Mouse (Mus musculus) brain, adult 2 months (tissue): ENCODE results near the gene Znrf4.

Experiments used
- DNase-seq: peaks from one replicate; pipeline ENCODE4 v3.0.0; 2011; ENCODE audit warnings: low read depth, low spot score

The Znrf4 gene

GRCm38 (mm10) chr17:56512310-56512709, at the start of gene Znrf4:
Gene Znrf4, minus strand, starts transcription at chr17:56512431.
- no peak for DNase-seq

GRCm38 (mm10) chr17:56561866-56562265, 49.6 kb upstream of the Znrf4 start:
- no peak for DNase-seq

- DNase-seq: no peak
These were observed 47.9 kb upstream of the Znrf4 start for GRCm38 (mm10) chr17:56560131-56560530.

DNA sequence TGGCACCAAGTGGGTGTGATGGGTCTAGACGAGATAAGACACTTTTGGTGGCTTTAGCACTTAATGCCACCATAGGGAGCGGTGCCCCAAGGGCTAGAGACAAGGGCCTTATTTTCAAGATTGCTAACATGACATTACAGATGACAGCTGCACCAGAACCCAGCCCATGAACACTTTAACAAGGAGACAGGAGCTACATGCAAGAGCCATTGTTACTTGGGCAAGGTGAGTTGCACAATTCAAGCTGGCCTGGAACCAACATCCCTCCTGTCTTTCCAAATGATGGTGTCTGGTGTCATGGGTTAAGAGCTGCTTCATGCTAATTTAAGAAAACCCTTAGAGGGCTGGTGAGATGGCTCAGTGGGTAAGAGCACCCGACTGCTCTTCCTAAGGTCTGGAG, 47.2 kb upstream of the Znrf4 start:
- DNase-seq: no peak

DNA sequence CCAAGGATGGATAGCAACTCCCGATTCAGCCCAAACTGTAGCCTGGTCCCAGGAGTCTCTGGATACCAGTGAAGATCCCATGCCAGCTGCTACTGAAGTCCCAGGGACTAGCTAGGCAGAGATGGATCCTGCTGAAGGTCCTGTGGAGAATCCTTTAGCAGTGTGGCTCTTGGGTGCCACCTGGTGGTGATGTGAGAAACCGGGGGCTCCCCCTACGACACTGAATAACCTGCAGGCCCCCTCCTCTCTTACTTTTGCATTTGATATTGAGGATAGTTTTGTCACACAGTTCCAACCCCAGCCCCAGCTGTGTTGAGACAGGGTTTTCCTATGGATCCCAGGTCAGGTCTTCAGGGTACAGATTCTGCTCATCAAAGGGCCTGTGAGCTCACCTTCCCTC, 46.2 kb upstream of the Znrf4 start:
- peak; percentile 82 for DNase-seq

DNA sequence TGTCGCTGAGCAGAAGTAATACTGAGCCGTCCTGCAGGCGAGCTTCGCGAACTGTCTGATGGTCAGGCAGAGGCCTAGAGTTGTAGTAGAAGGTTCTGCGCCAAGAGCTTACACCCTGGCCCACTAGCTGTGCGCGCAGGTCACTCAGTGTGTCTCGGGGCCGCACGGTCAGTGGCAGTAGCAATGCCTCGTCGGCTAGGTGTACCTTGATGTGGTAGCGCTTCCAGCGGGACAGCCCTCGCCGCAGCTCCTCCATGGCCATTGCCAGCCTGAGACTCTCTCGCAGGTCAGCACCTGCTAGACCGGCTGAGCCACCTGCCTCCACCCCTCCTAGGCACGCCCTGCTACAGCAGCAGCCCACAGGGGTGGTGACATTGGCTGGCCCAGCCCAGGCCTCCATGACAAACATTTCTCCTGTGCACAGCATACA, 41.9 kb upstream of the Znrf4 start, which contains the start of gene Gm20219:
Gm20219 (minus strand) TSS at position 266 of the 430 bp plus-strand sequence.
- DNase-seq: no peak

- peak; percentile 87 for DNase-seq
These were observed 40.6 kb upstream of the Znrf4 start for GRCm38 (mm10) chr17:56552781-56553363.

- DNase-seq: peak; percentile 49
These were observed 39.8 kb upstream of the Znrf4 start for GRCm38 (mm10) chr17:56551841-56552581.

- DNase-seq: no peak
These were observed 38.7 kb upstream of the Znrf4 start for GRCm38 (mm10) chr17:56550784-56551475.

DNA sequence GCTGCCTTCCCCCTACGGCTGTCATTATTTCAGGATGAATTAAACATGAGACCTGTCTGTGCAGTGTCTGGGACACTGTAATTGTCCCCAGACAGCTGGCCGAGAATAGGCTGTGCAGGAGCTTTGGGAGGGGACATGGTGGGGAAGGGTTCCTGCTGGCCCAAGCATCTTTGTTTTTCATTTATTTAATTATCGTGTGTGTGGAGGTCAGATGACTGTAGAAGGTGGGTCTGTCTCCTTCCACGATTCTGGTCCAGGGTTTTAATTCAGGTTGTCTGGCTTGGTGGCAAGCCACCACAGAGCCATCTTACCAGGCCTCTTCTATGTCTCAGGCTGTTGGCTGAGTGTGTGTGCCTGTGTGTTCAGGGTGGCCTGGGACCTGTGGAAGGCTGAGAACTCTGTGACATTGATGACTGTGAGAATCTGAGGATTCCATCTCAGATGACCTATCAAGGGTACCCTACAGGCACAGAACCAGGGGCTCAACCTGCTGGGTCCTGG, 36.4 kb upstream of the Znrf4 start:
- DNase-seq: no peak

GRCm38 (mm10) chr17:56547846-56548604, 35.8 kb upstream of the Znrf4 start:
- DNase-seq: peak; percentile 40

- peak; percentile 97 for DNase-seq
These were observed 35.0 kb upstream of the Znrf4 start for GRCm38 (mm10) chr17:56547116-56547845.

DNA sequence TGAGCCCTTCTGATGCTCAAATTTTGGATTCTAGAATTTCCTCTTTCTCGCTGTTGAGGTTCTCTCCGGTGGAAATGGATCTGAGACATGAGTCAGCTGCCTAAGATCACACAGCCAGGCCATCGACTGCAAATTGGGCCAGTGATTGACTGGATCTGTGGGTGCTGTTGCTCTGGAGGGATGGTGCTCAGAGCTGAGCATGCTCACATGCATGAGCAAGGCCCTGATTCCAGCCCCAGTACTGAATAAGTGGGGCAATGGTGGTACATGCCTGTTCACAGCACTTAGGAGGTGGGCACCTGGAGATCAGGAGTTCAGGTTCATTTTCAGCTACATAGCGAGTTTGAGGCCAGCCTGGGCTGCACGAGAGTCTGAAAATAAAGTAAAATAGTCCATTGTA, 34.3 kb upstream of the Znrf4 start:
- DNase-seq: peak; percentile 45

GRCm38 (mm10) chr17:56545945-56546344, 33.7 kb upstream of the Znrf4 start:
- no peak for DNase-seq

GRCm38 (mm10) chr17:56544699-56545387, 32.6 kb upstream of the Znrf4 start:
- no peak for DNase-seq

DNA sequence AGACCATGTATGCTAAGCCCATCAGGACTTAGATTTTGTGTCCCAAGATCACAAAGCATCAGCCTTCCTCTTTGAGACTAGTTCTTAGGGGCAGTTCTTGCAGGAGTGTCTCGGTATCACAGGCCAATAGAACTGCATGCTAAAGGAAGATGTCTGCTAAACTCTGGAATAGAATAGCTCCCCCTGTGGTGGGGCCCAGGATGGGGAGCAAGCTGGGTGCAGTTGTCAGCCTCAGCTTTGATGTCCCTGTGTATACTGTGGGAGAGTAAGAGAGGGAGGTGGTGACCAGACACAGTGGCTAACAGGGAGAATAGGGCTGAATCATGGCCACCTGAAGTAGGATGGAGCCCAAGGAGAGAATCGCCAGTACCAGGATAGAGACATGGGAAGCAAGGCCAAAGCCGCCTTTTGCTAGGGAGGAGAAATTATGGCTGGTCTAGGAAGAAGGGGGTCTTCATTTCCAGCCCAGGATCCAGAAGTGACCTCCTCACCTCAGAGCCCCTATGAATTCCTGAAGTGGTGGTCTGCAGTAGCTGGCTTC, 31.5 kb upstream of the Znrf4 start:
- no peak for DNase-seq

GRCm38 (mm10) chr17:56542736-56543135, 30.5 kb upstream of the Znrf4 start:
- DNase-seq: no peak

DNA sequence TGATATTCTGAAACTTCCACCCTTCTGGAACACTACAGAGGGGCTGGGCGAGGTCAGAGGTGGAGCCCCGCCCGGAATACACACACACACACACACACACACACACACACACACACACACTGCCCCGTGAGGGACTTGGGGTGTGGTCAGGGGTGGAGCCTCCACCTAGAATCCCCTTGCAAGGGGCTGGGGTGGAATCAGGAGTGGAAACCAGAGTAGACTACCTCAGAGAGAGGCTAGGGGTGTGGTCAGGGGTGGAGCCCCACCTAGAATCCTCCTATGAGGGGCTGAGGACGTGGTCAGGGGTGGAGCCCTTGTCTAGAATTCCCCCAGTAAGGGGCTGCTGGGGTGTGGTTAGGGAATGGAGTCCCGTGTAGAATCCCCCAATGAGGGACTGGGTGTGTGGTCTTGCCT, 28.3 kb upstream of the Znrf4 start:
- no peak for DNase-seq

GRCm38 (mm10) chr17:56537912-56538311, 25.7 kb upstream of the Znrf4 start:
- no peak for DNase-seq

DNA sequence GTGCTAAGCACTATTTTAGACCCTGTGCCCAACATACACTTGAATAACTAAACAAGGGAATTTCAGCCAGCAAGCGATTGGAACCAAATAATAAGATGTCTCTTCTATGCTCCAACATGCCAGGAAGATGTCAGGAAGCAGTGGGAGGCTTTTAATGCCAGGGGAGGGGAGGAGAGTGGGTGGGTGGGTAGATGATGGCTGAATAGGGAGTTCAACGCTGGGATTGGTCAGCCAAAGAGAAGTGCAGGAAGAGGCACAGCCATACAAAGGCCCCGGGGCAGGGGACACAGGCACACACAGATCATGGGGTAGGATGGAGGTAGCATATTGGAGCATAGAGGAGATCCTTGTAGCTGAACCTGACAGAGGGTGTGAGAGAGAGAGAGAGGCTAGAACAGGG, 24.6 kb upstream of the Znrf4 start:
- no peak for DNase-seq
